Mouse (Mus musculus) lung, adult 2 months (tissue): ENCODE results near the gene Rbm33.

Source experiments
- CTCF ChIP-seq: fragments of 200-500 bp; IDR thresholded peaks from 2 replicates; pipeline ENCODE4 v1.5.1; 2011; ENCODE audit warnings: mild to moderate bottlenecking, low read length, control low read depth; ENCODE audit not compliant: insufficient read depth
- POLR2A ChIP-seq: fragments of 200-500 bp; IDR thresholded peaks from 2 replicates; pipeline ENCODE4 v1.6.1; 2011; ENCODE audit warnings: low read depth, mild to moderate bottlenecking, control low read depth, low read length, borderline replicate concordance; ENCODE audit errors: extremely low read depth

DNA sequence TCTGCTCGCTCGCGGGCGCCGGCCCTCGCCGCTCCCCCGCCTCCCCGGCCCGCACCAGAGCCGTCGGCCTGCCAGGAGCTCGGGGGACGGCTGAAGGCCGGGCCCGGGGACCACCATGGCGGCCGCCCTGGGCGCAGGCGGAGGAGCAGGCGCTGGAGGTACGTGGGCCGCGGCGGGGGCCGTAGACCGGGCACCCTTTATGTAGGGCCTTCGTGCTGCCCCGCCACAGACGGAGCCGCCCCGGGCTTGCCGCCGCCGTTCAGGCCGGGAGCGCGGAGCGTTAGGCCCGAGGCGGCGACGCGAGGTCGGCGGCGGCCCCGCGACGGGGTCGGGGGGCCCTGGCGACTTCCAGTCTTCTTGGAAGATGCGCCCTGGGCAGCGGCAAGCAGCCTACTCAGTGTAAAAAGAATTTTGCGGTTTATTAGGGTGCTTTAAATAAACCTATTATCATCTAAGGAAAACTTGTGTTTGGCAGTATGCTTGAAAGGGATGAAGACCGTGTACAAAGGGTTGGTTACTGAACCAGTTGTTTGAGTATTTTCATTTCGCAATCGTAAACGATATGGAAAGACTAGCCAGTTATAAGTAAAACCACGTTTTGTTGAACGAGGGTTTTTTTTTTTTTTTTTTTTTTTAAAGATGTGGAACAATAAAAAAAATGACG is 464 bp downstream of the Rbm33 start:
- TF ChIP-seq POLR2A: no peak
- no peak for TF ChIP-seq CTCF
